Mouse (Mus musculus) right cerebral cortex, postnatal 10 days (tissue): ENCODE results near the gene Rhox3a2.
"Not testable (repeated sequence)": the region's sequence is repeated elsewhere in the genome, so short reads cannot be mapped to it uniquely, and the experiment has no call there.

Source experiments
- DNase-seq, 2 experiments: peaks; one replicate each; pipeline ENCODE4 v3.0.0; 2021; ENCODE audit warnings: low spot score in 2 of 2

Rhox3a2 gene

DNA sequence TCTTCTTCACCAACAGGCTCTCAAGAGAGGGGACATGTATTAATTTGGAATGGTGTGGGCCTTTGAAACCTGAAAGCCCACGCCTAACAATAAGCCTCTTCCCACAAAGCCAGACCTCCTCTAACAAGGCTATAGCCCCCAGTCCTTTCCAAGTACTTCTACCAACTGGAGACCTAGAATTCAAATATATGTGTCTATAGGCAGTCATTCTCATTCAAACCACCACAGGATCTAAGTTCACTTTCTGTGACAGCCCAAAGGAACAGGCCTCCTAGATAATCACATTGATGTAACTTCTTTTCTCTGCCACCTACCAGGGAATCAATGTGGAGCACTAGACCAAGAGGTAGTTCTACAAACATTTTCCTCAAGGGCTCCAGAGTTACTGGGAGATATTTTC is at the start of gene Rhox3a2:
Rhox3a2 (plus strand) TSS at position 301 of the 400 bp plus-strand sequence.
- DNase-seq: not testable (repeated sequence)

DNA sequence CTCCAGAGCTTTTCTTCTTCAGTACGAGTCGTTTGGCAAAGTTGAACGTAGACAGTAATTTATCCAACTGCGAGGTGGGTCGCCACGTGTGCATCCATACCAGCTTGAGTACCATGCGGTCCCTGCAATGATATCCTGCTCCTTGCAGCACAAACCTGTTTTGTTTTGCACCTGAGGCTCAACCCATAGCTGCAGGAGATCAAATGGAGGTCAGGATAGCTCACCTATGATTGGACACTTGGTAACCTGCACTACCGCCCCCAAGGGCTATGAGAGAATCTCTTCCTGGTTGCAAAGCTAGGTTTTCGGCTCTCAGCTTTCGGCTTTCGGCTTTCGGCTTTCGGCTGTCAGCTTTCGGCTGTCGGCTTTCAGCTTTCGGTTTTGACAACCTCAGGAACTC is 10.7 kb downstream of the Rhox3a2 start, which contains the start of gene Rhox4a2:
Rhox4a2 (plus strand) TSS at position 301 of the 400 bp plus-strand sequence.
- not testable (repeated sequence) for DNase-seq

DNA sequence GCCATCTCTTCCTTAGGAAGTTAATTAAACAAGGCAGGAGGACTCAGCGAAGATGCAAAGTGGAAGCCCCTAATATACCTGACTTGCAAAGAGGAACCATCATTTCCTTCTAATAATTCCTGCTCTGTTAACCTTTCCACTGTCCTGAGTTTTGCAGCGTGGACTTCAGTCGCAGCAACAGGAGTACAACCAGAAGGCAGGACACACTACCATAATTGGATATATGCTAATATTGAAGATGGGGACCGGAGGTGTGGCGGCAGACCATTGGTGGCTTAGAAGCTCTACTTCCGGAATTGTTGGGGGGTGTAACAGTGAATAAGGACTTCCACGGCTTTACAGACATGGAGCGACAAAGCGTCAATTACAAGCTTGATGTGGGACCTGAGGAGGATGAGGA is 31.9 kb downstream of the Rhox3a2 start, which contains the start of gene Rhox2b:
Rhox2b (plus strand) TSS at position 301 of the 400 bp plus-strand sequence.
- not testable (repeated sequence) for DNase-seq

DNA sequence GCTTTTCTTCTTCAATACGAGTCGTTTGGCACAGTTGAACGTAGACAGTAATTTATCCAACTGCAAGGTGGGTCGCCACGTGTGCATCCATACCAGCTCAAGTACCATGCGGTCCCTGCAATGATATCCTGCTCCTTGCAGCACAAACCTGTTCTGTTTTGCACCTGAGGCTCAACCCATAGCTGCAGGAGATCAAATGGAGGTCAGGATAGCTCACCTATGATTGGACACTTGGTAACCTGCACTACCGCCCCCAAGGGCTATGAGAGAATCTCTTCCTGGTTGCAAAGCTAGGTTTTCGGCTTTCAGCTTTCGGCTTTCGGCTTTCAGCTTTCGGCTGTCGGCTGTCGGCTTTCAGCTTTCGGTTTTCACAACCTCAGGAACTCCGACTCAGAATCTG is 52.4 kb downstream of the Rhox3a2 start, which contains the start of gene Rhox4b:
Rhox4b (plus strand) TSS at position 301 of the 400 bp plus-strand sequence.
- DNase-seq: not testable (repeated sequence)
